Mouse (Mus musculus): ENCODE data around the gene Gpatch3. TPM values are rescaled to one million over a fixed set of nuclear protein-coding genes. Genes with fewer than 3 reads are reported as not detected.

Gene Gpatch3
- polyA plus RNA-seq, 1 experiment from 2014 or later = 8.7 TPM

- peaks cover 45% of the 10 kb centered on the region for H3K36me3 ChIP-seq (replicated peaks)
- 95% methylated on average over 8 of the region's 8 CpGs for WGBS
These were observed 38.5 kb downstream of the Gpatch3 start for GRCm38 (mm10) chr4:133613026-133613425.

GRCm38 (mm10) chr4:133613867-133614266 lies 39.3 kb downstream of the Gpatch3 start:
- Histone ChIP-seq H3K9ac (no peak overlapping the region), H3K27ac (no peak overlapping the region), H3K27me3 (no peaks in the 10 kb centered on the region), H3K4me1 (no peaks in the 10 kb centered on the region), H3K4me3 (replicated peaks) (no peak overlapping the region), H3K36me3 (replicated peaks) (peaks cover 40% of the 10 kb centered on the region), H3K9me3 (0 out of 2 replicates have a peak, but pooled peaks cover 9% of the 10 kb centered on the region), H3K4me2 (no peak overlapping the region)
- ATAC-seq (ENCODE audit: low FRiP score) = no peak
- WGBS = 89% methylated on average over 4 of the region's 4 CpGs

More at GRCm38 (mm10) chr4:133613026-133613425, 38.5 kb downstream of the Gpatch3 start:
- Histone ChIP-seq H3K4me3 (replicated peaks) (no peak overlapping the region), H3K27me3 (no peaks in the 10 kb centered on the region), H3K4me2 (no peak overlapping the region), H3K27ac (no peak overlapping the region), H3K4me1 (no peaks in the 10 kb centered on the region), H3K9ac (no peak overlapping the region), H3K9me3 (0 out of 2 replicates have a peak, but pooled peaks cover 9% of the 10 kb centered on the region)
- no peak for ATAC-seq (ENCODE audit: low FRiP score)

DNA sequence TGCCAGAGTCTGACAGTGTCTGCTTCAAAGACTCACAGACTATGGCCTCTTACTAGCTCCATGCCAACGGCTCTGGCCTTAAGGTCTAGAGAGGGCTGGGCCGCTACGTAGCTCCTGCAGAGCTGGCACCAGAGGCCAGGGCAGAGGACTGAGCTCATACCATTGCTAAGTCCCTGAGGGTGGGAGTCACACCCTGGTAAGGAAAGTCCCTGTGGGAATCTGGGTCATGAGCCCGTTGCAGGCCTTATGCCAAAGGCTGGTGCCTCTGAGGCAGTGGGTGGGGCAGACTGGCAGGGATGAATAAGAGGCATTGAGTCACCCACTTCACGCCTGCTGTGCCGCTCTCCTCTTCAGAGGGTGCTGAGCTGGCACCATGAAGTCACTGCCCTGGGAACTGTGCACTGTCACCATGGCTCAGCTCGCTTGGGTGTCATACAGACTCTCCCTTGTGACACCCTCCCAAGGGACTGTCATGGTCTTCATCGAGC lies 39.8 kb downstream of the Gpatch3 start:
- Histone ChIP-seq H3K27ac (no peak overlapping the region), H3K9me3 (0 out of 2 replicates have a peak, but pooled peaks cover 9% of the 10 kb centered on the region), H3K27me3 (no peaks in the 10 kb centered on the region), H3K9ac (no peak overlapping the region), H3K36me3 (replicated peaks) (peaks cover 40% of the 10 kb centered on the region), H3K4me3 (replicated peaks) (no peak overlapping the region), H3K4me2 (no peak overlapping the region), H3K4me1 (no peaks in the 10 kb centered on the region)
- WGBS = 87% methylated on average over 8 of the region's 8 CpGs
- no peak for ATAC-seq (ENCODE audit: low FRiP score)

DNA sequence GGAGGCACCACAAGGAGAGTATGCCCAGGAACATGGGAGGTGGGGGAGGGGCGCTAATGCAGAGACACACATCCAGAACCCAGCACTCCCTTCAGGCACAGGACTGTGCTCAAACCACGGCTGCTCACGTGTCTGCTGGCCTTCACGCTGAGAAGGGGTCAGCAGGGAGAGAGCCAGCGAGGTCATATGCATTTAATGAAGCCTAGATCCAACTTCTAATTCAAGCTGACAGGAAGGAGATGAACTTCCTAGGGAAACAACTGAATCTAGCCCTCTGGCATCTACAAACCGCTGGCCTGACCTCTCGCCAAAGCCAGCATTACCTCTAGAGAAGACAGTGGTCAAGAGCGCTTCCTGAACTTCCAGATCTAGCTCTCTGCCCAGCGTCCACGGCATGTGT lies 40.9 kb downstream of the Gpatch3 start:
- Histone ChIP-seq H3K9ac (no peak overlapping the region), H3K4me1 (no peaks in the 10 kb centered on the region), H3K36me3 (replicated peaks) (peaks cover 41% of the 10 kb centered on the region), H3K9me3 (0 out of 2 replicates have a peak, but pooled peaks cover 9% of the 10 kb centered on the region), H3K27ac (no peak overlapping the region), H3K27me3 (no peaks in the 10 kb centered on the region), H3K4me3 (replicated peaks) (no peak overlapping the region), H3K4me2 (no peak overlapping the region)
- 89% methylated on average over 10 of the region's 10 CpGs for WGBS
- ATAC-seq (ENCODE audit: low FRiP score) = no peak

GRCm38 (mm10) chr4:133617936-133618335 lies 43.4 kb downstream of the Gpatch3 start:
- Histone ChIP-seq H3K4me1 (no peaks in the 10 kb centered on the region), H3K27me3 (no peaks in the 10 kb centered on the region), H3K4me2 (no peak overlapping the region), H3K9me3 (no peaks in the 10 kb centered on the region), H3K4me3 (replicated peaks) (no peak overlapping the region), H3K36me3 (replicated peaks) (peaks cover 32% of the 10 kb centered on the region), H3K9ac (no peak overlapping the region), H3K27ac (no peak overlapping the region)
- 95% methylated on average over 11 of the region's 11 CpGs for WGBS
- ATAC-seq (ENCODE audit: low FRiP score) = no peak

GRCm38 (mm10) chr4:133619473-133620136 lies 45.1 kb downstream of the Gpatch3 start:
- Histone ChIP-seq H3K4me1 (no peaks in the 10 kb centered on the region), H3K4me2 (no peak overlapping the region), H3K36me3 (replicated peaks) (peaks cover 24% of the 10 kb centered on the region), H3K27ac (no peak overlapping the region), H3K9me3 (no peaks in the 10 kb centered on the region), H3K27me3 (no peaks in the 10 kb centered on the region), H3K9ac (no peak overlapping the region), H3K4me3 (replicated peaks) (no peak overlapping the region)
- ATAC-seq (ENCODE audit: low FRiP score) = no peak
- WGBS = 73% methylated on average over 4 of the region's 4 CpGs

DNA sequence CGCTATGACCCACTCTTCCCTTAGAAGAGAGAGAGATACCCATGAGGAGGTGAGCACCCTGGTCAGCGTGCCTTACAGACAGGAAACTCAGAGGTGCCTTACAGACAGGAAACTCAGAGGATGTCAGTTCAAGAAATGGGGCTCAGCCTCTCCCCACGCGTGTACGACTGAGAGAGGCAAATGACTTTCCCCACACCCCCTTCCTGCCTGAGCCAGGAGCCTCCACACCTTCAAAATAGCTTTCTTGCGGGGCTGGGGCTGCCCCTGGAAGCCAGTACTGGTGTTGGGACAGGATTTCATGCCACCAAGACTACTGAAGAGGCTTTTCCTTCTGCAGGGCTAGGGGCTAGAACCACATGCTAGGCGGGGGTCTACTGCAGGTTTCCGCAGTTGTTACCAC lies 46.1 kb downstream of the Gpatch3 start:
- Histone ChIP-seq H3K4me1 (no peaks in the 10 kb centered on the region), H3K36me3 (replicated peaks) (peaks cover 28% of the 10 kb centered on the region), H3K9me3 (no peaks in the 10 kb centered on the region), H3K4me3 (replicated peaks) (no peak overlapping the region), H3K4me2 (no peak overlapping the region), H3K9ac (no peak overlapping the region), H3K27me3 (no peaks in the 10 kb centered on the region), H3K27ac (no peak overlapping the region)
- ATAC-seq (ENCODE audit: low FRiP score) = no peak
- WGBS = 92% methylated on average over 8 of the region's 8 CpGs

- ATAC-seq (ENCODE audit: low FRiP score) = no peak
- Histone ChIP-seq H3K4me1 (no peaks in the 10 kb centered on the region), H3K36me3 (replicated peaks) (peaks cover 40% of the 10 kb centered on the region), H3K4me2 (no peak overlapping the region), H3K9me3 (no peaks in the 10 kb centered on the region), H3K27ac (no peak overlapping the region), H3K9ac (no peak overlapping the region), H3K4me3 (replicated peaks) (no peak overlapping the region), H3K27me3 (no peaks in the 10 kb centered on the region)
- WGBS = 82% methylated on average over 11 of the region's 11 CpGs
These were observed 47.7 kb downstream of the Gpatch3 start for GRCm38 (mm10) chr4:133622161-133622695.

GRCm38 (mm10) chr4:133624830-133625229 lies 50.3 kb downstream of the Gpatch3 start:
- ATAC-seq (ENCODE audit: low FRiP score) = no peak
- H3K9me3 ChIP-seq = no peaks in the 10 kb centered on the region
- no peaks in the 10 kb centered on the region for H3K27me3 ChIP-seq
- H3K9ac ChIP-seq = no peak overlapping the region
- no peak overlapping the region for H3K4me2 ChIP-seq
- WGBS = 95% methylated on average over 7 of the region's 7 CpGs
- H3K4me3 ChIP-seq (replicated peaks) = no peak overlapping the region
- H3K4me1 ChIP-seq = no peaks in the 10 kb centered on the region
- H3K27ac ChIP-seq = no peak overlapping the region
- H3K36me3 ChIP-seq (replicated peaks) = peaks cover 40% of the 10 kb centered on the region

DNA sequence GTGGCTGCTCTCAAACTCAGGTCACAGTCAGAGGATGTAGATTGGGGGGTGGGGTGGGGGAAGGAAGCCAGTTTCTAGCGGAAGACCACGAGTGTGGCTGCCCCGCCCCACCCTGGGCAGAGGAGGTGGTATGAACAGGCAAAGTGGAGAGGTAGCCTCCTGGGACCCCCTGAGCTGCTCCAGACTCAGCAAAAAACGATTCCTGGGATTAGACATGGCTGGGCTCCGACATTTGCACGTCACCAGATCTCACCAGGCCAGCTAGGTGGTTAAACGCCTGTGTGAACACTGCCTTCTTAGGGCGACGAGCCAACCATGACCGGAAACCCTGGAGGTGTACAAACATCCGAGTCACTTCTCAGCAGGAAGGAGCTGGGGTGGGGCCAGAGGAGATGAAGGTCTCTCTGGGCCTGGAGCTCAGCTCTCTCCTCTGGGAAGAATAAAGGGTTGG lies 51.1 kb downstream of the Gpatch3 start:
- H3K4me1 ChIP-seq = 0 out of 2 replicates have a peak, but pooled peaks cover 4% of the 10 kb centered on the region
- H3K36me3 ChIP-seq (replicated peaks) = peaks cover 34% of the 10 kb centered on the region
- no peaks in the 10 kb centered on the region for H3K9me3 ChIP-seq
- ATAC-seq (ENCODE audit: low FRiP score) = no peak
- 0 out of 2 replicates have a peak overlapping the region, but pooled peaks have one; percentile 20 for H3K27ac ChIP-seq
- H3K4me2 ChIP-seq = no peak overlapping the region
- H3K9ac ChIP-seq = no peak overlapping the region
- WGBS = 69% methylated on average over 11 of the region's 11 CpGs
- no peak overlapping the region for H3K4me3 ChIP-seq (replicated peaks)
- H3K27me3 ChIP-seq = no peaks in the 10 kb centered on the region

GRCm38 (mm10) chr4:133626221-133626620 lies 51.7 kb downstream of the Gpatch3 start:
- no peak for ATAC-seq (ENCODE audit: low FRiP score)
- WGBS = 53% methylated on average over 5 of the region's 5 CpGs
- Histone ChIP-seq H3K4me1 (peaks cover 8% of the 10 kb centered on the region), H3K4me2 (no peak overlapping the region), H3K27ac (peak overlapping the region; percentile 20; the same call in 1 of the 2 replicates), H3K27me3 (no peaks in the 10 kb centered on the region), H3K9ac (no peak overlapping the region), H3K4me3 (replicated peaks) (no peak overlapping the region), H3K9me3 (no peaks in the 10 kb centered on the region), H3K36me3 (replicated peaks) (peaks cover 31% of the 10 kb centered on the region)

DNA sequence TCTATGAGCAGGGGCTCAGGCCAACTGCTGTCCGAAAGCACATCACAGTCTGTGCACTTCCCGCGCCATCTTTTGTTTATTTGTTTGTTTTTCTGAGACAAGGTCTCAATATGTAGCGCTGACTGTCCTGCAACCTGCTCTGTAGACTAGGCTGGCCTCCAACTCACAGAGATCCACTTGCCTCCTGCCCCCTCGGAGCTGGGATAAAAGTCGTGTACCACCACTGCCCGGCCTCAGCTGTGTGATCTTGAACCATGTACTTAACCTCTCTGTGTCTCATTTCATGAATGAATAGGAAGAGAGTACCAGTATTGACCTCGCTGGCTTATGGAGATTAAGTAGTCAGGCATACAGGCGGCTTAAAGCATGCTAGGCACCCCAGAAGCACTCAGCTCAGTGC lies 52.1 kb downstream of the Gpatch3 start:
- no peak for ATAC-seq (ENCODE audit: low FRiP score)
- Histone ChIP-seq H3K9me3 (no peaks in the 10 kb centered on the region), H3K4me1 (peaks cover 12% of the 10 kb centered on the region), H3K4me2 (no peak overlapping the region), H3K27ac (peak overlapping the region; percentile 8; the same call in 1 of the 2 replicates), H3K9ac (no peak overlapping the region), H3K36me3 (replicated peaks) (peaks cover 30% of the 10 kb centered on the region), H3K4me3 (replicated peaks) (no peak overlapping the region), H3K27me3 (no peaks in the 10 kb centered on the region)
- WGBS = 84% methylated on average over 9 of the region's 9 CpGs

All from forebrain, embryonic 12.5 days (tissue).